Mouse (Mus musculus): ENCODE results near the gene Zcchc12.

Gene Zcchc12

DNA sequence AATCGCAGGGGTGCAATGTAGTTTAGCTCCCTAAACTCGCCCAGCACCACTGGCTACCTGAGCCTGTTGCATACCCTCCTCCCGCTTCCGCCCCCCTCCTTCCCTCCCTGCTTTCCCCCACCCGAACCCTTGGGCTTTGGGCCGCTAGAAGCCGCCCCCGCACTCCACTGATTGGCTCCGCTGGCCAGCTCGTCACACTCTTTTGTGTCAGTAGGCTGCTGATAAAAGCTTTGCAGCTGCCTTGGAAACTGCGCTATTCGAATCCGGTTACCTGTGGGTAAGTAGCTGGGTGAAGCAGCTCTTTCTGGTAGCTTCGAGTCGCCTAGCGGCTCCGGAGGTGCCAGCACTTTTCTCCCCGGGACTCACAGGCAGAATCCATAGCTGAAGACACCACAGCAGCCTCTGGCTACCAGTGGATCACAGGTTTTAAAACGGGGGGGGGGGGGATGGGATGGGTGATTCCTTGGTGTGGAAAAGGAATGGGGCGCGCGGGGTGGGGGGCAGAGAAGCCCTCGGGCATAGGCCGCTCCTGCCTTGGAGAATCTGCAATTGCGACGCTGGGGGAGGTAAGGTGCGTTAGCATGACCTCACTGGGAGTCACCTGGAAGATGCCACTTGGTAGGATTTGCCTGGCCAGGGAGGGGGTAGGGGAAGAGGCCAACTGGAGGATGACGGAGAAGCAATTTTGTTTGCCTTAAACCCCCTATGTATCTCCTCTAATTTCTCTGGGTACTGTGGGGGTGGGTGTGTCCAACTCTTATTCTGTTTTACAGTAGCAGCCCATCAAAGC, at the start of gene Zcchc12:
Zcchc12 (plus strand) TSS at position 169 of the 790 bp plus-strand sequence.
- DNase-seq = peak; percentile 61

GRCm38 (mm10) chrX:36146746-36147145, 49.0 kb upstream of the Zcchc12 start:
- DNase-seq = no peak

DNA sequence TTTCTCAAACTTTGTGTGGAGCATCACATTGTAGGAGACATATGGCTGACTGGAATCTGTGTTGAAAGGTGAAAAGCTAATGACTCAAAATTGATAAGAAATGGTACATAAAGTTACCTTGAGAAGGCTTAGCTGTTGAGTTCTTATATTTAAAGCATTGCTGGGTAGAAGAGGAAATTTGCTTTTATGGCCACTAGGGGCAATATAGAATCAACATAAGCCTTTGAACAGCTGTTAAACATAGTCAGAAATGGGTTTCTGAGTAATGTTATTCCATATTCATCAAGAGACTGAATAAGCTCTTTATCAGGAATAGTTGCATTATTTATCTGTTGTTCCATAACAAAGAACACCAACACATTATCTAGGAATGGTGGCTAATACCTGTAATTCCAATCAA, 45.6 kb upstream of the Zcchc12 start:
- no peak for DNase-seq

- DNase-seq = no peak
Observed at GRCm38 (mm10) chrX:36156677-36157076, 39.0 kb upstream of the Zcchc12 start.

DNA sequence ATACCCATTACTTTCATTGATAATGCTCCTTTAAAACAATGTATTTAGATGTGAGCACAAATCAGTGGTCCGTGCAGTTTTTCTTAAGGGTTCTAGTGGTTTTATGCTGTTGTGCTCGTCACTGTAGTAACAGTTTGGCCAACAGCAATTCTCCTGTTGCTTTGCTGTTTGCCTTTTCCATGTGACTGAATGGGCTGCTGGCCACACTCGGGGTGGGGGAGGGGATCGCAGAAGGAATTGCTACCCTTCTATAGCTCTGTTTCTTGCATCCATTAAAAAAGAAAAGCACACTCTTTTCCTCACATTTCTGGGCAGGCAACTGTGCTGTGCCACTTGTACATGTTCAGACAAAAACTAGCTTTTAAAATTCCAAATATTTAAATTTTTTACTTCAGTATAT, 34.1 kb upstream of the Zcchc12 start:
- no peak for DNase-seq

- DNase-seq = peak; percentile 46
Observed at GRCm38 (mm10) chrX:36183625-36184024, 12.1 kb upstream of the Zcchc12 start.

DNA sequence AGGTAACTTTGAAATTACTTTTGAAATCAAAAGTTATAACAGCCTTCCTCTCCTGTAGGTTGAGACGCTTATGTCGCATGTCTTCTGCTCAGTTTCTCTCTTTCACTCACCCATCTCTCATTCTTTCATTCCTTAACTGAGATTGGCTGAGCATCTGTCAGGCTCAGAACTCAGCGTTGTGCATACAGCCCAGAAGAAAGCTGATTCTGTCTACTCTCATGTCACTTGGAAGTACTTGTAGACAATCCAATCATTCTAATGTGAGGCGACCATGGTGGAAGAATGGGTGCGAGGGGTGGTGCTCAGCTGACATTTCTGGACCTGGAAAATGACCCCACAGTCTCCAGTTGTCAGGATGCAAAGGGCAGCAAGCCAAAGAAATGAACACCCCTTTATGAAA, 9.7 kb upstream of the Zcchc12 start:
- no peak for DNase-seq

DNA sequence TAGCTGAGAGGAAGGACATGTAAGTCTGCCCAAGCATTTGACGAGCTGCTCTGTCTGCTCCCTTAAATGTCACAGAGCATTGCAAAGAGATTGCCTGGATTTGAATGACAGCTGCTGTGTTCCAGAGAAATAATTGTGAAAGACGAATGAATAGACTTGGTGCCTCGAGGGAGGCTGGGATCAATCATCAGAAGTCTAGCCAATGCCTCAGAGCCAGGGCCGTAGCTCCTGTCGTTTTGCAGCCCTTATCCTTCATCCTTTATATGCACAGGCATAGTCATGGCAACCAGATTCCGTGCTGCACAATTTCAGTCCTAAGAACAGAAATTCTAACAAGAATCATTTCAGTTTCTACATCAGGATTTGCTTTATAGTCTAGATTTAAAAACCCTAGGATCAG, 9.3 kb upstream of the Zcchc12 start:
- no peak for DNase-seq

DNA sequence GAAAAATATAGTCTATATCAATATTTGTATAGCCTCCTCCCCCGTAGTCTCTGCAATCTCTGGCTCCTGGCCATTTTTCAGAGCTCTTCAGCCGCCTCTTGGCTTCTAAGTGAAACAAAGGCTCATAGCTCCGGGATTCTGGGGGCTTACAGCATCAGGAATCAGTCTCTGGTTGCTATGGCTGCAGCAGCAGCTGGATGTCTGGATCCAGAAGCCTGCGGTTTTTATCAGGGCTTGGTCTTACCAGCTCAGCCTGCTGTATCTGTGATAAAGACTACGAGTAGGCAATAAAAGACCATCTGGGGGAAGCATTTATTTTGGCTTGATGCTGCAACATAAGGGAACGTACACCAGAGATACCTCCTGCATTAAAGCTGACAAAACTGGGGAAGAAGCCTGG, 1.8 kb upstream of the Zcchc12 start:
- no peak for DNase-seq

GRCm38 (mm10) chrX:36209554-36209953, 13.8 kb downstream of the Zcchc12 start:
- no peak for DNase-seq

DNA sequence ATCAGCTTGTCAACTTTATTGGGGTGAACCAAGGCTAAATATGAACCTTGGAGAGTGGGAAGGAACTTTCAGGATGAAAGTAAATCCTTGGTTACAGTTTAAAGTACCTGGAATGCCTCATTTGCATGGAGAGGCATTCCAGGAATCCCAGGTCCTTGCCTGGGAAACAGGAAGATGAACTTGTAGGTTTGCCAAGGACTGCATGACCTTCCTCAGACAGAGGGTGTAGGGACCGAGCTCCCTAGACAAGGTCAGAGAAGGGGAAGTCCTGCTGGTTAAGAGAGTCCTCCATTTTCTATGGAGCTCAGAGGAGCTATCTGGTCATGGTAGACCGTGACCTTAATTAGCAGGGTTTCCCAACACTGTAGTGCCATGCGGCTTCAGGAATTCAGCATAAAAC, 15.5 kb downstream of the Zcchc12 start:
- DNase-seq = no peak

GRCm38 (mm10) chrX:36221366-36221765, 25.7 kb downstream of the Zcchc12 start:
- peak; percentile 14 for DNase-seq

- peak; percentile 65 for DNase-seq
Observed at GRCm38 (mm10) chrX:36225777-36226176, 30.1 kb downstream of the Zcchc12 start.

DNA sequence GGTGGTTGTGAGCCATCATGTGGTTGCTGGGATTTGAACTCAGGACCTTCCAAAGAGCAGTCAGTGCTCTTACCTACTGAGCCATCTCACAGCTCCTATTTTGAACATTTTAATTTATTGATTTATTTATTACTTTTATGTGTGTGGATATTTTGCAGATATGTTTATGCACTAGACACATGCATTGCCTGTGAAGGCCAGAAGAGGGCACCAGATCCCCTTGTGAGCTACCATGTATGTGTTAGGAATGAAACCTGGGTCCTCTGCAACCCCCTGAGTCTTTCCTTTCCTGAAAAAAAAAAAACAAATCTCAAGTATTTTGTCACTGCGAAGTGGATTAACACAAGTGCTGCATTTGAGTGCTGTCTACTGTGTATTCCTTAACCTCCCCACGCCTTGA, 30.9 kb downstream of the Zcchc12 start:
- DNase-seq = peak; percentile 38

DNA sequence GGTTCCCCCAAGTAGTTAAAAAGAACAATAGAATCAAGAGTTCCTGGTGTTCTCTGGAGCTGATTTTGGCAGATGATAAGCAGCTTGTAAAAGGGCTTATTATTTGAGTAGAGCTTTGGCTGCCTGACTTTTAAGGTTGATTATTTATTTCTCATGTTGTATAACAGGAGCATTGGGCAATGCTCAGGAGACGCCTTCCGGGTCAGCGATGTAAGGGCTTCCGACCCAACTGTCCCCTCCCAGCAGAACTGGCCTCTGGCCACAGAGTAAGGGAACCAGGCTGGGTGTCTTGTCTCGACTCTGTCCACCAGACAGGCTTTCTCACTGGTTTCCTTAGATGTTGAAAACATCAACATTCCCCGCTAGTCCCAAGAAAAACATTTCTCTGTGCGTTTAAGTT, 33.2 kb downstream of the Zcchc12 start:
- DNase-seq = no peak

- no peak for DNase-seq
Observed at GRCm38 (mm10) chrX:36229273-36229672, 33.6 kb downstream of the Zcchc12 start.

- DNase-seq = no peak
Observed at GRCm38 (mm10) chrX:36235652-36236051, 39.9 kb downstream of the Zcchc12 start.
